Mouse (Mus musculus): ENCODE measurements around the gene Hsd17b1.

- TF ChIP-seq CTCF (IDR thresholded peaks at IDR 0.05; ENCODE audit: borderline replicate concordance, extremely low read depth, insufficient read depth, insufficient read length) (no peak), POLR2A (IDR thresholded peaks at IDR 0.05; ENCODE audit: borderline replicate concordance, extremely low read depth, insufficient read depth, insufficient read length, poor library complexity, severe bottlenecking) (no peak)
Observed at GRCm38 (mm10) chr11:101081659-101082058, 3.4 kb downstream of the Hsd17b1 start.

Measured in brain, embryonic 14.5 days (tissue).